Mouse (Mus musculus) ES-Bruce4 (cell line): ENCODE measurements at regions not wholly inside any gene's neighbourhood (a gene's known extent, or its start where the extent isn't known, plus 50 kb on each side); places are given as distances from the start of the nearest gene placed in this dataset.

ENCODE experiments used
- H3K27ac ChIP-seq: 2 replicates; pipeline ENCODE4 v1.5.1; 2012; ENCODE audit warnings: low read length, inconsistent platforms; ENCODE audit not compliant: insufficient read depth
- H3K27me3 ChIP-seq: 2 replicates; pipeline ENCODE4 v1.6.1; 2012; ENCODE audit warnings: mild to moderate bottlenecking, low read length, inconsistent platforms; ENCODE audit not compliant: control insufficient read depth, poor library complexity, insufficient read depth, severe bottlenecking
- H3K36me3 ChIP-seq: 2 replicates; pipeline ENCODE4 v1.6.1; 2012; ENCODE audit warnings: inconsistent platforms, mild to moderate bottlenecking, low read length, moderate library complexity; ENCODE audit not compliant: control insufficient read depth, poor library complexity, insufficient read depth, severe bottlenecking
- H3K4me1 ChIP-seq: one replicate; pipeline ENCODE4 v1.8.1; 2011; ENCODE audit warnings: low read length; ENCODE audit not compliant: control insufficient read depth, insufficient read depth
- H3K4me3 ChIP-seq: 2 replicates; pipeline ENCODE4 v1.5.1; 2011; ENCODE audit warnings: low read depth, mild to moderate bottlenecking, low read length
- H3K9ac ChIP-seq: 2 replicates; pipeline ENCODE4 v1.6.1; 2012; ENCODE audit warnings: low read depth, mild to moderate bottlenecking, inconsistent platforms; ENCODE audit not compliant: poor library complexity, severe bottlenecking
- H3K9me3 ChIP-seq: replicated peaks from 2 replicates; pipeline ENCODE4 v1.6.1; 2012; ENCODE audit warnings: mild to moderate bottlenecking, low read length, inconsistent platforms; ENCODE audit not compliant: control insufficient read depth, poor library complexity, insufficient read depth, severe bottlenecking
- CTCF ChIP-seq: IDR thresholded peaks from one replicate; pipeline ENCODE4 v1.8.1; 2011; ENCODE audit warnings: low read depth, low read length
- EP300 ChIP-seq: IDR thresholded peaks from 2 replicates; pipeline ENCODE4 v1.6.1; 2011; ENCODE audit warnings: low read depth, low read length; ENCODE audit not compliant: insufficient read depth
- POLR2A ChIP-seq: IDR thresholded peaks from one replicate; pipeline ENCODE4 v1.8.1; 2011; ENCODE audit warnings: low read length; ENCODE audit not compliant: insufficient read depth

DNA sequence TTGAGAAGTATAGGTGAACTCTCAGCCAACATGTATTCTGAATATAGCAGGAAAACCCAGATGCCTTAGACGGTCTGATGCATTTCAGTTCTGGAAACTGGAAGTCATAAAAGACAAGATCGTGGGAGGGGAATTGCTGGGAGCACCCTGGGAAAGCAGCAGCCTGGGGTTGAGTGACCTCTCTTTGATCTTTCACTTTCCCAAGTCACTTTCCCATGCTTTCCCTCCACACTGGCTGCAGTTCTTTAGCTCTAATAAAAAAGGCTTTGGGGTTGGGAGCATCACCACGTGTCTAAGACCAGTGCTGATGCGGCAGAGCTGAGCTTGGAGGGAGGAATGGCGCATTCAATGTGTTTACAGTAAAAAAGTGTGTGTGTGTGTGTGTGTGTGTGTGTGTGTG lies 91.2 kb upstream of the Arhgap32 start:
- peaks cover 10% of the 10 kb centered on the region for H3K4me1 ChIP-seq
- H3K27me3 ChIP-seq, result no peaks in the 10 kb centered on the region
- H3K27ac ChIP-seq, result no peak overlapping the region
- H3K9ac ChIP-seq, result no peak overlapping the region
- TF ChIP-seq POLR2A (no peak), CTCF (no peak), EP300 (no peak)
- H3K36me3 ChIP-seq, result no peaks in the 10 kb centered on the region
- no peak overlapping the region for H3K4me3 ChIP-seq
- H3K9me3 ChIP-seq, result no peaks in the 10 kb centered on the region

DNA sequence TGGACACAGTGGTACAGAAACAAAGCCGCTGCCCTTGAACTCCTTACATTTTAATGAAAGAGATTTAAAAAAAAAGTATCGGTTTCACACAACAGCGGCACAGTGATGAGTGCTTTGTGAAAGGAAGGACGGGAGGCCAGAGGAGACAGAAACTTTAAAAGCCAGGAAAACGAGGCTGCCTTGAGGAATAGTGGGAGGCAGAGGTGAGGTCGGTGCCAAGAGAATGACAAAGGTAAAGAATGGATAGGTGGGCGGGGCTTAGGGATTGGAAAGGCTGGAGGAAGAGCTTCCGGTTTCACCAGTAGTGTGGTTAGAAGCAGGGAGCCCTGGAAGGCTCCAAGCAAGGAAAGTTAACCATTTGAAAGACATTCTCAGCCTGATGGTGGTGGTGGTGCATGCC lies 88.0 kb upstream of the Arhgap32 start:
- Histone ChIP-seq H3K36me3 (no peaks in the 10 kb centered on the region), H3K4me1 (peaks cover 5% of the 10 kb centered on the region), H3K27me3 (no peaks in the 10 kb centered on the region), H3K9me3 (no peaks in the 10 kb centered on the region), H3K9ac (peak overlapping the region; percentile 34; the same call in 1 of the 2 replicates), H3K27ac (peak overlapping the region; percentile 95), H3K4me3 (peak overlapping the region; percentile 47; the same call in 1 of the 2 replicates)
- peak; percentile 28 for TF ChIP-seq POLR2A
- TF ChIP-seq EP300, result no peak

DNA sequence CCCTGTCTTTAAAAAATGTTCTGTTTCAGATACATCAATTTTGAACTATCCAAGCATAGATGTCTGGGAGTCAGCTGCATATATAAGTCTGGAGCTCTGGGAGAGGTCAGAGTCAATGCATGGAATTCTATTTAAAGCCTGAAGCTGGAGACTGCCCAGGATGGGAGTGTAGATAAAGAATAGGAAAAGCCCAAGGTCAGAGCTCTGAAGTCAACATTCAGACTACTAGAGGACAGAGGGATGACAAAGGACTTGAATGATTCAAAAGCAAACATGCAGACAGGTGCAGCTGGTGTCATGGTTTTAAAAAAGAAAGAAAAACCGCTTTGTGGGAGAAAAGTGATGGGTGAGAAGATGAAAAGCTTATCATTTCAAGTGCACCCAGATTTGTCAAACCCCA lies 86.9 kb upstream of the Arhgap32 start:
- Histone ChIP-seq H3K36me3 (no peaks in the 10 kb centered on the region), H3K27ac (peak overlapping the region; percentile 95), H3K9ac (no peak overlapping the region), H3K4me3 (no peak overlapping the region), H3K4me1 (peaks cover 6% of the 10 kb centered on the region), H3K9me3 (no peaks in the 10 kb centered on the region), H3K27me3 (no peaks in the 10 kb centered on the region)
- TF ChIP-seq EP300 (no peak), POLR2A (no peak), CTCF (no peak)

DNA sequence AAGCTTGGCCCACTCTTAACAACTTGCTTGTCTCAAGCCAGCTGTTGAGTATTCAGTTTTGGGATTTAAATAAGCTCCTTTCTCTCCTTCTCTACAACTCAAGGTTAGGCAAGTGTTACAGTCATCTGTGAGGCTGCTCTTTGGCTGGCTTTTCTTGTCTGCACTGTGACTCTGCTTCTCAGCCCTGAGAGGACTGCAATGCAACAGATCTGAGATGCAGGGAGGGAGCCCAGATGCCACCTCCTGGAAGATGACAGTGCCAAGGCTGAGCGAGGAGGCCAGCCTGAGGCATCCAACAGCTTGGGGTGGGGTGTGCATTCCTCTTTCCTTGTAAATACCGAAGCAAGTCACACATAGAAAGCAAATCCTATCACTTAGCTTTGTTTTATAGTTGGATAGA lies 86.2 kb upstream of the Arhgap32 start:
- H3K27ac ChIP-seq, result 0 out of 2 replicates have a peak overlapping the region, but pooled peaks have one; percentile 8
- TF ChIP-seq CTCF (no peak), EP300 (no peak)
- H3K9ac ChIP-seq, result no peak overlapping the region
- H3K9me3 ChIP-seq, result no peaks in the 10 kb centered on the region
- H3K4me1 ChIP-seq, result peaks cover 6% of the 10 kb centered on the region
- H3K36me3 ChIP-seq, result no peaks in the 10 kb centered on the region
- no peaks in the 10 kb centered on the region for H3K27me3 ChIP-seq
- H3K4me3 ChIP-seq, result no peak overlapping the region

DNA sequence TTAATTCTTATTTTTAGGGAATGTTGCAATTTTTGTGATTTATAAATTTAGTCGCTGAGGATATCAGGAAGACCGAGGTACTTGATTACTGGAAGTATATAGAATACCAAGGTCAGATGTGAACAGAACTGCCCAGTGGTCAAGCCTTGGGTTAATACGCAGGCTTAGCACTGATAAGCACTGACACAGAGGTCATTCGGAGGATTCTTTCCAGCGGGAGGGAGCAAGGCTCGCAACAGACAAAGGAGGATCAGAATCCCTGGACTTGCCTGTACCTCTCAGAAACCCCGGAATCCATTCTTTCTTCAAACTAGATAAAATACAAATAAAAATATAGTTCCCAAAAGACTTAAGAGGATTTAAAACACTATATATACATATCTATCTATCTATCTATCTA lies 85.7 kb upstream of the Arhgap32 start:
- TF ChIP-seq POLR2A, result no peak
- TF ChIP-seq CTCF, result no peak
- TF ChIP-seq EP300, result no peak
- H3K27ac ChIP-seq, result no peak overlapping the region

DNA sequence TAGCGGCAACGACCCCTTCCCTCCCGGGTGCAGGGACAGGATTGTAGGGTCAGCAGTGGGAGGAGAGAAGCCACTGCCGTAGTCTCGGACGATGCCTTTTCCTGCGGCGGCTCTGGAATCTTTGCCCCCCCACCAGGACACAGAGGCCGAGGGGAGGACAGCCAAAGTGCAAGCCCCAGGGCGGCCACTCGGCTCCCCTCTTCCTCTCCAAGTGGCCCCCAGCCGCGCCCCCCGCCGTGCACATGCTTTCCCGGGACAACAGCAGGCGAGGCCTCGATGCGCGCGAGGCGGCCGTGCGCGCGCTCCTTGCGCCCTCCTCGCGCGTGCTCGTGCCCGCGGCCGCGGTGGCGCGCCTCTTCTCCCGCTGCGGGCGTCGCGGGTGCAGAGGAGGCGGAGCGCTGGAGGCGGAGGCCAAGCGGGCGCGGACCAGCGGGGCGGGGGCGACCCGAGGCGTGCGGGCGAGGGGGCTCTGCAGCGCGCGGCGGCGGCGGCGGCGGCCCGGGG lies 83.9 kb upstream of the Arhgap32 start:
- H3K4me1 ChIP-seq, result peaks cover 6% of the 10 kb centered on the region
- H3K4me3 ChIP-seq, result peak overlapping the region; percentile 93
- no peaks in the 10 kb centered on the region for H3K9me3 ChIP-seq
- no peaks in the 10 kb centered on the region for H3K27me3 ChIP-seq
- H3K36me3 ChIP-seq, result no peaks in the 10 kb centered on the region
- TF ChIP-seq EP300 (0 out of 2 replicates have a peak, but pooled peaks have one; percentile 35), CTCF (no peak)
- H3K27ac ChIP-seq, result peak overlapping the region; percentile 55
- H3K9ac ChIP-seq, result peak overlapping the region; percentile 93

More for the DNA sequence above, 85.7 kb upstream of the Arhgap32 start:
- no peaks in the 10 kb centered on the region for H3K27me3 ChIP-seq
- no peak overlapping the region for H3K9ac ChIP-seq
- H3K4me1 ChIP-seq, result peaks cover 6% of the 10 kb centered on the region
- H3K4me3 ChIP-seq, result no peak overlapping the region
- H3K36me3 ChIP-seq, result no peaks in the 10 kb centered on the region
- H3K9me3 ChIP-seq, result no peaks in the 10 kb centered on the region
